Mouse (Mus musculus) splenic B cell, adult 2 months (primary cell): Measurements from ENCODE around the gene Dock8.

Experiments
- DNase-seq: peaks from one replicate; pipeline ENCODE4 v3.0.0-alpha.2; 2011; ENCODE audit warnings: low read depth, low spot score
- H3K27me3 ChIP-seq: 2 replicates; pipeline ENCODE4 v1.6.1; 2012; ENCODE audit warnings: mild to moderate bottlenecking, low read length, moderate library complexity, mixed read lengths; ENCODE audit not compliant: control insufficient read depth, poor library complexity, insufficient read depth, severe bottlenecking
- H3K36me3 ChIP-seq: 2 replicates; pipeline ENCODE4 v1.6.1; 2012; ENCODE audit warnings: mild to moderate bottlenecking, low read length, moderate library complexity, mixed read lengths; ENCODE audit not compliant: control insufficient read depth, poor library complexity, insufficient read depth, severe bottlenecking

Gene Dock8

DNA sequence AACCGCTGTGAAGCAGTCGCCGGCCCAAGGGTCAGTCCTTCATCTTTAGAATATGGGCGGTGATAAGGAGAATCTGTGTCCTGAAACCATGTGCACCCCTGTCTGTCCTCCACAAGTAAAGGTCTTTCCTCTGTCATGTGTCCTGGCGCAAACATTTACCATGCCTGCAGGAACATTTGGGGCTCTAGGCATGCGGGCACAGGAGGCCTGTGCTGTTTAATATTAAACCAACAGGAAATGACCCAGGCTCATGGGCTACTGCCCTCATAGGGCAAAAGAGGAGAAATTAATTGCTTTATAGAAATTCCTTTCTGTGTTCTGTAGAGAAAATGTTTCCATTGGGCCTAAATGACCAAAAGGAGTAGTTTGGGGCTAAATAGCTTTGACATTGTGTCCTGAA lies 36.5 kb downstream of the Dock8 start:
- Histone ChIP-seq H3K36me3 (no peaks in the 10 kb centered on the region), H3K27me3 (no peaks in the 10 kb centered on the region)
- no peak for DNase-seq

DNA sequence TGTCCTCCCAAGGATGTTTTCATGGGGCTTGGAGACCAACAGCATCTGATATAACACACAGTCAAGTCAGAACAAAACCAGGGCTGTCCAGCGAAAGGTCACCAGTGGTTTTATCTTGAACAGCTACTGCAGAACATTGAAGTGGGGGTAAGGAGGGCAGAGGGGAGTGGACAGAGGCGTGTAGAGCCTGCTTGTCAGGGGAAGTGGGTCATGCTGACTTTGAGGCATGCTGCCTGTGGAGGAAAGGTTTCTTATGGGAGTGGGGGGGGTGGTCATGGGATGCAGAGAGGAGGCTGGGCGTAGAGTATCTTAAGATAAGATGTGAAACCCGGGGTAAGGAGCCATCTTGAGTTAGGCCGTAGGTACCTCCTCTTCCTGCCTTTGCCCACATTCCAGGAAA lies 37.5 kb downstream of the Dock8 start:
- DNase-seq: no peak
- H3K27me3 ChIP-seq: no peaks in the 10 kb centered on the region
- H3K36me3 ChIP-seq: no peaks in the 10 kb centered on the region

DNA sequence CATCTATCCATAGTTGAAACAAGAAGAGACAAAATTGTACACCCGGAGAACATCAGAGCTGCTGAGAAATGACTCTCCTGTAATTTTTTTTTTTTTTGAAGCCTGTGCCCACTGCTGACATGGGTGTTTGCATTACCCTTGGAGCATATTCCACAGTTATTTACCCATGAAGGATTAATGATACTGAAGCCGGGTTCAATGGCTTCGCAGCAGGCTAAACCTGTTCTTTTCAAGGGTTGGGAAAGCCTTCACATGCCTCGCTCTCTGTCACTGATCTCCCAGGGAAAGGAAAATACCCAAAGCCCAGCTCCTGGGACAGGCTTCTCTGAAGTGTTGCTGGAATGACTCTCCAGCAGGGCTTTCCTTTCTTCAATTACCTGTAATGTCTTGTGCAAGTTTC lies 37.9 kb downstream of the Dock8 start:
- no peak for DNase-seq

DNA sequence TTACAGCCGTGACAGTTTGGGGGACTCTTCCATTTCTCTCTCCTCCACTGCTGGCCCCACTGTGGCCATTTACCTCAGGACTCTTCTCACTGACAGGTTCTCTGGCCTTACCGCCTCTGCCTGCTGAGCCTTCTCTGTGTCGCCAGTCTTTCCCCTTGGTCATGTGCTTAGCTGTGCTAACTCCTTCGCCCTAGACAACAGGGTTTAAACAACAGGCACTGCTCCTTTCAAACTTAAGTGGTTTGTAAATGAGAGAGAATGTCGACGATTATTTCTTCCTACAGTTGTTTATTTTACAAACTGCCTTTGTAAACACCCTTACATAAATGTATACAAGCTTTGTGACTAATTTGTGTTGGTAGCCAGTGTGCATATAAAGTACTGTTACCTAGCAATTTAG lies 39.0 kb downstream of the Dock8 start:
- DNase-seq: no peak
- H3K36me3 ChIP-seq: no peaks in the 10 kb centered on the region
- no peaks in the 10 kb centered on the region for H3K27me3 ChIP-seq

More for the DNA sequence above, 37.9 kb downstream of the Dock8 start:
- Histone ChIP-seq H3K27me3 (no peaks in the 10 kb centered on the region), H3K36me3 (no peaks in the 10 kb centered on the region)

DNA sequence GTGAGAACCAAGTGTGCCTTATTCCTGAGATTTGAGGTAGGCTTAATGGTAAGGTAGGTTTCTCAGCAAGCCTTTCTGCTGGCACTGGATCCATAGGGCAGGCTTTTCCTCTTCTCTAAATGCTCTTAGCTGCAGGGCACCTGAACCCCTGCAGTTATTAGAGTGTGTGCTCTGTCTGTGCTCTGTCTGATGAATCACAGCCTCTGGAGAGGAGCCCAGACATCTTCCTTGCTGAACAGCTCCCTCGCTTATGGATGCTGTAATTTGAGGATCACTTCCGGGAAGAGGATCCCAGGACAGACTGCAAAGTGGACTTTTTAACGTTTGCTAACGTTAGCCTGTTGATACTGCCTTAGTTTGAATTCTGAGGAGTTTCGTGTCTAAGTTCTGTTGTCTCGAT lies 41.9 kb downstream of the Dock8 start:
- DNase-seq: no peak
- no peaks in the 10 kb centered on the region for H3K27me3 ChIP-seq
- no peaks in the 10 kb centered on the region for H3K36me3 ChIP-seq

DNA sequence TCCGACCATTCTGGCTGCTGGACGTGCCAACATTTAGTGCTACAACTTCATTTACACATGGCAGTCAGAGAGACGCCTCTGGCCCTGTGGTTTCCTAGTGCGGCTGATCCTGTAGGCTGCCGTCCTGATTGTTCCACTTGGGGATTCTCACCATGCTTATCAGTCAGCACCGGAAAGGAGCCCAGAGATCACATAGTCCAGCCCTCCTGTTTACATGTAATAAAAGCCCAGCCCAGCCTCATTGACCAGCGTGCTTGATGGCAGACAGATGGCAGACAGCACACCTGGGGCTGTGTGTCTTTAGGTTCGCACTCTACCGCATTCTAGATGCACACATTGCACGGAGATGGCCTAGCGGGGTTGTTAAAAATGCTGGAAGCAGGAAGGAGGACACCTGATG lies 43.6 kb downstream of the Dock8 start:
- Histone ChIP-seq H3K27me3 (no peaks in the 10 kb centered on the region), H3K36me3 (no peaks in the 10 kb centered on the region)
- no peak for DNase-seq

DNA sequence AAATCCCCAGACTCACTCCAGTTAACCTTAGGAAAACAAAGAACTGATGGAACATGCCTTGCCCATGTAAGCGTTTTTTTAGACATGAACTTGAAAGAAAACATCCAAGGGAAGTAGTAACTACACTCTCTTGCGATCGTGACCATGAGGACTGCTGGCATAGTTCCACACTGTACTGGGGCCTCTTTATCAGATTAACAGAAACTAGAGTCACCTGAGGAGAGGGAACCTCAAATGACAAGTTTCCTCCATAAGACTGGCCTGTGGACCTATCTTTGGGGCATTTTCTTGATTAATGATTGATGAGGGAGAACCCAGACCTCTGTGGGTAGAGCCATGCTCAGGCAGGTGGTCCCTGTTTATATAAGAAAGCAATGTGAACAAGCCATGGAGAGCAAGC lies 44.7 kb downstream of the Dock8 start:
- DNase-seq: no peak
- H3K27me3 ChIP-seq: no peaks in the 10 kb centered on the region
- H3K36me3 ChIP-seq: no peaks in the 10 kb centered on the region

DNA sequence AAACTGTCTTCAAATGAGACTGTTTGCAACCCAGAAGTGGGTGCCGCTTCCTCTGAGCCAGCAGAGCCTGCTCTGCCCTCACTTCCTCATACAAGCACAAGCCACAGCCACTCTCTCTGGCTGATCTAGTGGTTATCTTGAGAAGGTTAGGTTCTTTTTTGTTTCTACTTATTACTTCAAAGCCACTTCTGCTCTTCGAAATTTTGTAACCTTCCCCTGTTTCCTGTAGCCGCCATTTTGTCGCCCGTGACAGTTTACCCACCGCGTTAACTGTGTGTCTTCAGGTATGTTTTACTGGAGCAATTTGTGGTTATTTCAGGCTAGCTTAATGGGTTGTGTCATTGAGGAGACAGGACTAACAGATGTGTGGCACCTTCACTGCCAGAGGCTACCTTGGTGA lies 53.0 kb downstream of the Dock8 start:
- DNase-seq: peak; percentile 88
- Histone ChIP-seq H3K27me3 (no peaks in the 10 kb centered on the region), H3K36me3 (peaks cover 2% of the 10 kb centered on the region; the same call in 1 of the 2 replicates)

DNA sequence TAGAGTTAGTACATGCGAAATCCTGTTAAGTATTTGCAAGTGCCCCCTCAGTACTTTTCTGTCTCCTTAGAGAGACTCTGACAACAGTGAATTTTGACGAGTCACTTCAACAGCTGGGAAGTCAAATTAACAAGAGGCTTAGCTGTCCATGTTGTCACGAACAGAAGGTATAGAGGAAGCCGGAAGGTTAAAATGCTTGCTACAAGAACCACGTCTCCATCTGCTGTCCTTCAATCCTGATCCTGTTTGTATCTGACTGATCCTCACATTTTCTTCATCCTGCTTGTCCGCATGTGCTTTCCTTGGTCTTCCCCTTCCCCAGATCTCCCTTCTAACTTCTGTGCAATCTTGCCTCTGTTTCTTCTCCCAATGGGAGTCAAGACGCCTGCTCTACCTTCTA lies 53.8 kb downstream of the Dock8 start:
- no peaks in the 10 kb centered on the region for H3K27me3 ChIP-seq
- peaks cover 4% of the 10 kb centered on the region for H3K36me3 ChIP-seq
- DNase-seq: peak; percentile 22

DNA sequence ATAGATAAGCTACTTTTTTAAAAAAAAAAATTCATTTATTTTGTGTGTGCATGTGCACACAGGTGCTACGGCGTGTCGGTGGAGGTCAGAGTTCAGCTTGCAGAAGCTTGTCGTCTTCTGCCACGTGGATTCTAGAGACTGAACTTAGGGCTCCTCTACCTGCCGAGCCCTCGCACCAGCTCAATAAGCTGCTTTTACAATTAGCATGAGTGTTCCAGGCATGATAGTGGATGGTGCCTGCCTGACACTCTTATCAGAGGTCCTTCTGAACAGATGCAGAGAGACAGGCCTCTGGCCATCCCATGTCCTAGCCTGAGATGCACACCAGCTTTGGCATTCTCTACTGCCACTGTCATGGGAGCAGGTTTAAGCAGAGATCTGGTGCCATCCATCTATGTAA lies 55.7 kb downstream of the Dock8 start:
- DNase-seq: no peak
- H3K36me3 ChIP-seq: peaks cover 4% of the 10 kb centered on the region
- no peaks in the 10 kb centered on the region for H3K27me3 ChIP-seq

DNA sequence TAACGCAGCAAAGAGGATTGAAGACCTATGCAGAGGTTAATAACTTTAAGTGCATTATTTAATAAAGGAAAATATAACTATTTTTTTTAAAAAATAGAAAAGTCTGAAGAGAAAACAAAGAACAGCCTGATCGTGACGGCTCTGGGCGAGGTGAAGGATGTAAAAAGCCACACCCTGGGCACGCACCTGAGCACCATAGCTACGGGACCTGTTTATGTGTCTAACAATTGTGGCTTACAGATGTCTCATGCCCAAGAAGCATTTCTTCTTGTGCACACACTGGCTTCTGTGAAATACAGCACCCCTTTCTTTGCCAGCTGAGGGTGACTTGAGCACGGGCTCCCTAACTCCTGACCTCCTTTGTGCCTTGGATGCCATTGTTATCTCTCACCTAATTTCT lies 56.2 kb downstream of the Dock8 start:
- Histone ChIP-seq H3K36me3 (peaks cover 4% of the 10 kb centered on the region), H3K27me3 (no peaks in the 10 kb centered on the region)
- no peak for DNase-seq

DNA sequence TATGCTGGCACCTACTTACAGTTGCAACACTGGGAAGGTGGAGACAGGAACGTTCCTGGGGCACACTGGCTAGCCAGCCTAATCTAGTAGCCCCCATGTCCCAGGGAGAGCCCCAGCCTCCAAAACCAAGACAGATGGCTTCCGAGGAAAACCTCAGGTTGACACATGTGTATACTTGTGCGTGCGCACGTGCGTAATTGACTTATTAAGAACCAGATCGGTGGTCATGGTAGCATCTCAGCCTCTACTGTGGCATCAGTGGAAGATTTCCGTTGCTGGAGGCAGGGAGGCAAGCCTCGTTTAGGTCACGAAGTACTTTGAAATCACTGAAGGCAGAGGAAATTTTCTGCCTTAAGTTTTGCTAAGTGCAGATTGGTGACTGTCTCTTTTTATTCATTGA lies 56.9 kb downstream of the Dock8 start:
- Histone ChIP-seq H3K36me3 (peaks cover 4% of the 10 kb centered on the region), H3K27me3 (no peaks in the 10 kb centered on the region)
- no peak for DNase-seq

DNA sequence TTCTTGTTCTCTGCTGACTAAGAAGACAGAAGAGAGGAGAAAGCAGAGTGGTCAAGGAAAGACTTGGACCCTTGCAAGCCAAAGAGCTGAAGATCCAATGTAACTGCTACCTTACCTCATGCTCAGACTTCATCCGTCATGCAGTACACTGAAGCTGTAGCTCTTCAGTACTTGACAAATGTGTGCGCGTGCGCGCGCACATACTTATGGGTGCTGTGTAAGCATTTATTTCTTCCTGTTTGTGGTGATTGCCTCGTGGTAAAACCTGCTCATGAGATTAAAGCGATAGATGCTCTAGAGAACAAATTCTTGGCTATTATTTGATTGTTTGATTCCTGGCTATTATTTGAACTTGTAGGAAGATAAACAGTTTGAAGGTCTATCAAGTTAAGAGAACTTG lies 58.5 kb downstream of the Dock8 start:
- no peaks in the 10 kb centered on the region for H3K27me3 ChIP-seq
- no peak for DNase-seq
- peaks cover 6% of the 10 kb centered on the region for H3K36me3 ChIP-seq

DNA sequence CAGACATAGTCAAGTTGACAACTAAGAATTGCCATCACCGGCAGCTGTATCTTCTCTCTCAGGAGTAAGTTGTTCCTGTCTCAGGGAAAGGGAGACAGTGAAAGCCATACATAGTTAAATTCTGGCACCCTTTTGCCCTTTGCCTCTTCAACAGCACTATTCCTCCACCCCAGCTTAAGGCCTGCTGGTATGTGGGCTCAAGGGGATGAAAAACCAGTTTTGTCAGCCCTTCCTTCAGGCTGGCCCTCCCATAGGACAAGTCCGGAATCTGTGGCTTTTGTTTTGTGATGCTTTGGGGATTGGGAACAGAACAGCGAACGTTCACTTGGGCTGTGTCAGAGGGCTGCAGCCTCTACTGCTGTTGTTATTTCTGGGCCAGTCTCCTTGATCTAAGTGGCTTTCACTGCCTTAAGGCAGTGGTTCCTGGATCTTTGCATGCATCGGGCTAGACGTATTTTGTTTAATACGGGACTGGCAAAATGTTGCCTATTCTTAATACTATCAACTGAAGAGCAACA lies 60.6 kb downstream of the Dock8 start:
- H3K27me3 ChIP-seq: no peaks in the 10 kb centered on the region
- peaks cover 6% of the 10 kb centered on the region for H3K36me3 ChIP-seq
- no peak for DNase-seq

DNA sequence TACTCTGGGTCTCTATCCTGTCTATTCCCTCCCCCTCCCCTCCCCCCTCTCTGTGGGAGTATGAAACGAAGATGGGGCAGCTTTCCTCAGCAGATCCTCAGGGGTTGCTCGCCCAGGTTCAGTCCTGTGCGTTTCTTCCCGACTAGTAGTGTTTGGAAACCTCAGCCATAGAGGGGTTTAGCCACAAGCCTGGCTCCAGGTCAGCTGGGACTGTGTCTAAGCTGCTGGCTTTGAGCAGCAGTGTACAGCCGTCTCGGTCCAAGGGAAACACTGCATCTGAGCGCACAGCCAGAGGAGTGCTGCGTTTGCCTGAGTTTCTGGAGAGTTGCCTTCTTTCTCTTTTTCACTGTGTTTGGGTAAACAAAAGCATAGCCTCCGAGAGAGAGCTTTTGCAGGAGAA lies 61.0 kb downstream of the Dock8 start:
- Histone ChIP-seq H3K36me3 (peaks cover 6% of the 10 kb centered on the region), H3K27me3 (no peaks in the 10 kb centered on the region)
- DNase-seq: no peak

DNA sequence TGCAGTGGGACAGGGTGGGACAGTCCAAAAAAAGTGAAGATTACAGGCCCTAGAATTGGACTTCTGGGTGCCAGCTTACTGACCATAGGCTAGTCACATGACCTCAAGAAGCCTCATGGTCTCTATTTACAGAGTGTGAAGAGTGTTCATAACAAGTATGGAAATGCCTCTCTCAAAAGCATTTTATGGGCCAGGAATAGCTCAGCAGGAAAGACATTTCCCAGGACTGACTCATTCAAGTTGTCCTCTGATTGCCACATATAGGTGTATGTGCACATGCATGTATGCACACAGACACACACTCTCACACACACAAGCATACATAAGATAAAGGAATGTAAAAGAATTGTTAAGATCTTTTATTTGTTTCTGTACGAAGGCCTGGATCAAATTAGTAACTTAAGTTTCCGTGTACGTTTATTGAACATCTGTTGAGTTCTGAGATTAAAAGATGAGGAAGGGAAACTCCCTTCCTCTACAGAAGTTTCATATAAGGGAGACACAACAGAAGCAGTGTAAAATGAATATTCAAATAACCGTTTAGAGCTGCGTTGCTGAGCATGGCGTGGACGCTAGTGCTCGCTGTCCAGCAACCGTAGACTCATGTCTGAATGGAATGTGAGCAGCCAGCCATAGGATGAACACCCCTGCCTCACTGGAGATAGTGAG lies 63.0 kb downstream of the Dock8 start:
- H3K36me3 ChIP-seq: peaks cover 12% of the 10 kb centered on the region
- H3K27me3 ChIP-seq: no peaks in the 10 kb centered on the region
- DNase-seq: peak; percentile 58
